Mouse (Mus musculus) neural tube, embryonic 11.5 days (tissue): Measurements from ENCODE around the gene Ing5. TPM values are rescaled to one million over a fixed set of nuclear protein-coding genes. Genes with fewer than 3 reads are reported as not detected.
"Not testable (repeated sequence)": the region's sequence is repeated elsewhere in the genome, so short reads cannot be mapped to it uniquely, and the experiment has no call there.

Experiments
- ATAC-seq: fragments of 200-750 bp; cut with Nextera tagmentation; 2 replicates; pipeline ENCODE4 v1.8.0; 2017; ENCODE audit warnings: moderate number of reproducible peaks, mild to moderate bottlenecking, moderate TSS enrichment, moderate library complexity; ENCODE audit not compliant: insufficient read depth, low FRiP score, low TSS enrichment
- DNase-seq: peaks from one replicate; pipeline ENCODE4 v3.0.0-alpha.2; 2015; ENCODE audit warnings: low spot score
- H3K27ac ChIP-seq: fragments of 300-500 bp; sonication (generic); 2 replicates; pipeline ENCODE4 v1.5.1; 2014; ENCODE audit warnings: low read depth, mild to moderate bottlenecking, low read length
- H3K27me3 ChIP-seq: fragments of 300-500 bp; sonication (generic); 2 replicates; pipeline ENCODE4 v1.6.1; 2014; ENCODE audit warnings: mild to moderate bottlenecking, low read length, mixed read lengths; ENCODE audit not compliant: control insufficient read depth, insufficient read depth
- H3K36me3 ChIP-seq: fragments of 300-500 bp; sonication (generic); 2 replicates; pipeline ENCODE4 v1.6.1; 2014; ENCODE audit warnings: mild to moderate bottlenecking, low read length, moderate library complexity, mixed read lengths; ENCODE audit not compliant: control insufficient read depth, insufficient read depth
- H3K4me1 ChIP-seq: fragments of 300-500 bp; sonication (generic); 2 replicates; pipeline ENCODE4 v1.6.1; 2014; ENCODE audit warnings: low read length, mixed read lengths; ENCODE audit not compliant: control insufficient read depth, insufficient read depth
- H3K4me2 ChIP-seq: fragments of 300-500 bp; sonication (generic); 2 replicates; pipeline ENCODE4 v1.6.1; 2014; ENCODE audit warnings: low read depth, mild to moderate bottlenecking, moderate library complexity
- H3K4me3 ChIP-seq: fragments of 300-500 bp; sonication (generic); 2 replicates; pipeline ENCODE4 v1.5.1; 2014; ENCODE audit warnings: low read depth, low read length
- H3K9ac ChIP-seq: fragments of 300-500 bp; sonication (generic); 2 replicates; pipeline ENCODE4 v1.6.1; 2014; ENCODE audit warnings: mild to moderate bottlenecking, low read length
- H3K9me3 ChIP-seq: fragments of 300-500 bp; sonication (generic); 2 replicates; pipeline ENCODE4 v1.6.1; 2016; ENCODE audit warnings: low read length; ENCODE audit not compliant: control insufficient read depth
- WGBS: fragments of 180-500 bp; shearing (Covaris S2); extraction: QIAGEN DNeasy Blood & Tissue Kit; methylation state at CpG from one replicate; pipeline ENCODE4 v1.1.7; 2014; 5-methylcytosine and 5-hydroxymethylcytosine counted together
- polyA plus RNA-seq: library from polyadenylated mRNA; unstranded; fragments of >200 nt; fragmentation: Nextera tagmentation; extraction: Ambion mirVana; gene quantifications from 2 replicates; pipeline ENCODE4 v1.2.1, GENCODE M21; 2014

The Ing5 gene
- polyA plus RNA-seq: 16.1 and 17.1 TPM in 2 replicates

GRCm38 (mm10) chr1:93803556-93804507 lies at the start of gene Ing5:
Gene Ing5 (plus strand): TSS chr1:93803965.
- DNase-seq (peak; percentile 99), ATAC-seq (peak; percentile 90)
- Histone ChIP-seq H3K36me3 (peaks cover 3% of the 10 kb centered on the region), H3K9me3 (no peaks in the 10 kb centered on the region), H3K4me1 (peaks cover 15% of the 10 kb centered on the region), H3K4me2 (peak within 1 kb of the TSS; percentile 83), H3K27me3 (no peaks in the 10 kb centered on the region), H3K4me3 (peak within 1 kb of the TSS; percentile 65), H3K27ac (peak within 1 kb of the TSS; percentile 89), H3K9ac (peak within 1 kb of the TSS; percentile 89)
- WGBS: under 1% methylated on average over 64 of the region's 94 CpGs

GRCm38 (mm10) chr1:93754573-93755290 lies 49.0 kb upstream of the Ing5 start, which contains the start of gene Thap4:
Gene Thap4 (minus strand): TSS chr1:93754864.
- peak within 1 kb of the TSS; percentile 87 for H3K4me2 ChIP-seq
- peak within 1 kb of the TSS; percentile 86 for H3K27ac ChIP-seq
- no peaks in the 10 kb centered on the region for H3K27me3 ChIP-seq
- ATAC-seq (peak; percentile 90), DNase-seq (peak; percentile 93)
- no peaks in the 10 kb centered on the region for H3K9me3 ChIP-seq
- H3K36me3 ChIP-seq: peaks cover 4% of the 10 kb centered on the region
- H3K4me3 ChIP-seq: peak within 1 kb of the TSS; percentile 95
- peaks cover 6% of the 10 kb centered on the region; the same call in 1 of the 2 replicates for H3K4me1 ChIP-seq
- peak within 1 kb of the TSS; percentile 85 for H3K9ac ChIP-seq
- WGBS: under 1% methylated on average over 106 of the region's 121 CpGs

DNA sequence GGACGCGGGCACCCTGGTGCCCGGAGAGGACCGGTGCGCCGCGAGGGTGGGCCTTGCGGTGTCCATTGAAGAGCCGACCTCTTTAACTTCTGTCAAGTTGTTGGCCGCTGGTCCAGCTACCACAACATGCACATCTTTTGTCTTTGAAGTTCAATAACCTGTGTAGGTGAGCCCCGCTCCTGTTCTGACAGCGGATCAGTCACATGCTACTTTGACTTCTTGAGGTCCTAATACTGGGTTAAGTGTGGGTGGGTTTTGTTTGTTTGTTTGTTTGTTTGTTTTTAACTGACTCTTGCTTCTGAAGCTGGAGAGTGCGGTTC lies 48.5 kb upstream of the Ing5 start:
- ATAC-seq: no peak
- no peak for DNase-seq
- Histone ChIP-seq H3K9me3 (no peaks in the 10 kb centered on the region), H3K4me3 (peak overlapping the region; percentile 95), H3K27me3 (no peaks in the 10 kb centered on the region), H3K9ac (peak overlapping the region; percentile 85), H3K4me1 (peaks cover 6% of the 10 kb centered on the region; the same call in 1 of the 2 replicates), H3K36me3 (peaks cover 3% of the 10 kb centered on the region; the same call in 1 of the 2 replicates), H3K4me2 (peak overlapping the region; percentile 87), H3K27ac (peak overlapping the region; percentile 86)
- WGBS: 0% methylated on average over 13 of the region's 13 CpGs

DNA sequence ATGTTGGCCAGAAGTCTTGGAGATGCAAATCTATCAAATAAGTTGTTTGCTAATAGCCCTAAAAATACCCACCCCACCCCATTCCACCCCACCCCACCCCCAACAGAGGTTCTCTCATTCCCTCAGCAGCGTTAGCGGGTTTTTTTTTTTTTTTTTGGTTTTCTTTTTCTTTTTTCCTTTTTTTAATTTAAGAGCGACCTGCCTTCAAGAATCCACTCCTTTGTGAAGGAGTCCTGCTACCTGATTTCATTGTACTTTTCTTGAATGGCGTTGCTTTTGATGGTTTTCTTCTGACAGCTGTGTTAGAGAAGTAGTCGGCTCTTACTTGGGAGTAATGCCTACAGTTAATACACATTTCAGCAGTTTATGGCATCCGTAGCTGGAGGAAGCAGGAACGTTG lies 48.1 kb upstream of the Ing5 start:
- H3K4me1 ChIP-seq: peaks cover 6% of the 10 kb centered on the region; the same call in 1 of the 2 replicates

DNA sequence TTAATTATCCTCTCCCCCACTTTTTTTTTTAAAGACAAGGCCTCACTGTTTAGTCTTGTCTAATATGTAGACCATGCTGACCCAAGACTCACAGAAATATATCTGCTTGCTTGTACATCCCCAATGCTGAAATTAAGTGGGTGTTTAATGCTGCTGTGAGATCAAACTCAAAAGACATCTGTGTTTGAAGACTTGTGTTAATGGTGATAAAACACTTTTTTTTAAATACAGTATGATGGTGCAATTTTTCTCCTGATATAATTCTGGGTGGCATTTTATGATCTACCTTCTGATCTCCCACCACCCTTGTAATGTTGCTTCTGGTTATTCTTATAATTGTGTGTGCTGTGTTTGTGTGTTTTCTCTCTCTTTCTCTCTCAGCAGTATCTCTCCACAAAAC lies 47.6 kb upstream of the Ing5 start:
- ATAC-seq: no peak
- no peaks in the 10 kb centered on the region for H3K27me3 ChIP-seq
- H3K27ac ChIP-seq: no peak overlapping the region
- no peak overlapping the region for H3K4me3 ChIP-seq
- H3K9ac ChIP-seq: no peak overlapping the region
- H3K4me1 ChIP-seq: peaks cover 6% of the 10 kb centered on the region; the same call in 1 of the 2 replicates
- H3K36me3 ChIP-seq: no peaks in the 10 kb centered on the region
- DNase-seq: no peak
- H3K9me3 ChIP-seq: no peaks in the 10 kb centered on the region
- peak overlapping the region; percentile 87; the same call in 1 of the 2 replicates for H3K4me2 ChIP-seq

More for the DNA sequence above, 48.1 kb upstream of the Ing5 start:
- H3K27me3 ChIP-seq: no peaks in the 10 kb centered on the region
- H3K4me2 ChIP-seq: peak overlapping the region; percentile 87
- H3K9ac ChIP-seq: peak overlapping the region; percentile 85; the same call in 1 of the 2 replicates
- no peaks in the 10 kb centered on the region for H3K36me3 ChIP-seq
- ATAC-seq (no peak), DNase-seq (no peak)
- no peak overlapping the region for H3K27ac ChIP-seq
- WGBS: 34% methylated on average over 6 of the region's 7 CpGs
- no peaks in the 10 kb centered on the region for H3K9me3 ChIP-seq
- peak overlapping the region; percentile 95 for H3K4me3 ChIP-seq

DNA sequence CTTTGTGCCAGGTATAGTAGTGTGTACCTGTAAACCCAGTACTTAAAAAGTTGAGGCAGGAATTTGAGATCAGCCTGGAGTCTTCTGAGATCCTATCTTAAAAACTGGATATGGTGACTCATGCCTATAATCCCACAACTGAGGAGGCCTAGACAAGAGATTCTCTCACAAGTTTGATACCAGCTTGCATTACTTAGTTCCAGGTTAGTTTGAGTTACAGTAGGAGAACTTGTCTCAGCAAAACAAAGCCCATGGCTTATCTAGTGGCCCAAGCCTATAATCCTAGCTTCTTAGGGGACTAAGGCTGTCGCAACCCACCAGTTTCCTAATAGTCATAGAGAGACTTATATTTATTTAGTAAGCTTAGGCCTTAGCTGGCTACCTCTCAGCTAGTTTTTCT lies 43.7 kb upstream of the Ing5 start:
- ATAC-seq: no peak
- Histone ChIP-seq H3K9ac (no peak overlapping the region), H3K27me3 (no peaks in the 10 kb centered on the region), H3K9me3 (no peaks in the 10 kb centered on the region), H3K27ac (no peak overlapping the region), H3K36me3 (no peaks in the 10 kb centered on the region), H3K4me3 (no peak overlapping the region), H3K4me2 (no peak overlapping the region), H3K4me1 (no peaks in the 10 kb centered on the region)
- no peak for DNase-seq
- 100% methylated on average over 1 of the region's 1 CpGs for WGBS

- H3K9ac ChIP-seq, H3K27me3 ChIP-seq, H3K4me1 ChIP-seq, H3K9me3 ChIP-seq, H3K27ac ChIP-seq, DNase-seq, H3K4me3 ChIP-seq, H3K4me2 ChIP-seq, H3K36me3 ChIP-seq, ATAC-seq: not testable (repeated sequence)
- 88% methylated on average over 3 of the region's 3 CpGs for WGBS
Observed at GRCm38 (mm10) chr1:93763531-93763930, 40.2 kb upstream of the Ing5 start.

DNA sequence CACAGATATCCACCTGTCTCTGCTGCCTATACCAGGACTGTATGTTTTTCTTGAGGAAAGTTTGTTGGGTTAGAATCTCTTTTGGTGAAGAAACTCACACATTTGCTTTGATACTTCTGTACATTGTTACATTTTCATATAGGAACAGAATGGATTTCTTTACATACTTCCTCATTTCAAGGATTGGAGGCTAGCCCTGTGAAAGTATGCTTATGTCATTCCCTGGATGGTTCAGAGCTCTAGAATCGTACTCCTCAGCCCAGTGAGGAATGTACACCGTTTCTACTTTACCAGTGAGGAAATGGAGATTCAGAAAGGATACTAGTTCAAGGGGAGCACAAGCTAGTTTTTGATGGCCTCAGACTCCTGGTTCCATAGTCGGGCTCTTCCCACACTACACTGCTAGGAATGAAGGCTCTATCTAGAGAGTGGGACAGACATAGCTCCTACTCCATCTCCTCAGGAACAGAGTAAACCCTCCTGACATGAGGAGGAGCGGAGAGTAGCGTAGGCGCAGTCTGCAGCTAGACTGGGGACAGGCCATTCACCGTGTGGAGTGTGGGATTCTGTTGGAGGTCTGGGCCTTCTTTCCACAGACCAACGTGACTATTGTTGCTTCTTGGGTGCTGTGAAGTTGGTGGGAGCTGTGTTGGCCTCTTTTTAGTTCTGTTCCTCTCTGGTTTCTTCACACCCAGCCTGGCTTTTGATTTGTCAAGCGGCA lies 38.7 kb upstream of the Ing5 start:
- Histone ChIP-seq H3K27ac (no peak overlapping the region), H3K4me2 (no peak overlapping the region), H3K9me3 (no peaks in the 10 kb centered on the region), H3K27me3 (no peaks in the 10 kb centered on the region), H3K4me3 (no peak overlapping the region), H3K9ac (no peak overlapping the region), H3K36me3 (peaks cover 3% of the 10 kb centered on the region; the same call in 1 of the 2 replicates), H3K4me1 (no peaks in the 10 kb centered on the region)
- ATAC-seq: no peak
- DNase-seq: no peak
- WGBS: 92% methylated on average over 9 of the region's 9 CpGs
